Comparison of ENCODE assay signal across 9 mouse cellular contexts in genomic region chr5:111987036-111987435, GRCm38 (mm10).
DNase-seq lines count a peak whose midpoint lies in the region; ATAC-seq lines count a peak whose summit lies in the region.
"Had no signal": no experiment of that assay in that cellular context is flagged by ENCODE, and none has a peak within 500 bp of the region (broad histone marks: within the 10 kb centered on the region; RNA-seq: fewer than 3 reads in every experiment).

No protein-coding gene starts in this region.

- no peak for ATAC-seq in megakaryocyte-erythroid progenitor cell, adult 5-6 weeks (replicated peaks; ENCODE audit: low FRiP score, low TSS enrichment, poor library complexity, severe bottlenecking)
- ATAC-seq: inflammation-experienced regulatory T-cells, adult 6 months had no signal

- DNase-seq in kidney, postnatal 14 days, result peak; percentile 8
- DNase-seq in kidney, adult 8-10 months, result no peak
- DNase-seq in NIH3T3 (ENCODE audit: low read depth), result peak; percentile 72
- DNase-seq in embryo, embryonic 10.5 days (ENCODE audit: low spot score), result peak; percentile 72
- DNase-seq in mesoderm, embryonic 11.5 days (ENCODE audit: low read depth, low spot score), result peak; percentile 65
- DNase-seq in c-Kit-positive CD71-positive TER-119-positive erythroid progenitor cells, embryonic 14.5 days (ENCODE audit: low spot score), result no peak
- DNase-seq: cerebellum, adult 9-10 months had no signal

Comparison
In these comparisons a context has a peak if more than half of its experiments do, and no peak if none do; other contexts are left out.
1. DNase-seq: peak in kidney, postnatal 14 days (single experiment), NIH3T3 (single experiment), embryo, embryonic 10.5 days (single experiment) and mesoderm, embryonic 11.5 days (single experiment); none in kidney, adult 8-10 months (0 of 2) and c-Kit-positive CD71-positive TER-119-positive erythroid progenitor cells, embryonic 14.5 days (single experiment).